Mouse (Mus musculus) kidney, postnatal 0 days (tissue): Measurements from ENCODE around the gene Spns1. TPM values are rescaled to one million over a fixed set of nuclear protein-coding genes. Genes with fewer than 3 reads are reported as not detected.

Experiments used
- ATAC-seq: fragments of 200-750 bp; cut with Nextera tagmentation; replicated peaks from 2 replicates; pipeline ENCODE4 v1.8.0; 2017; ENCODE audit warnings: low read depth, moderate number of reproducible peaks, moderate TSS enrichment, moderate library complexity; ENCODE audit not compliant: low FRiP score
- DNase-seq: peaks from one replicate; pipeline ENCODE4 v3.0.0-alpha.2; 2016; ENCODE audit warnings: low spot score
- H3K27ac ChIP-seq: fragments of 300-500 bp; sonication (generic); 2 replicates; pipeline ENCODE4 v1.5.1; 2014; ENCODE audit warnings: mild to moderate bottlenecking
- H3K27me3 ChIP-seq: fragments of 300-500 bp; sonication (generic); 2 replicates; pipeline ENCODE4 v1.6.1; 2014; ENCODE audit warnings: low read length, mixed read lengths; ENCODE audit not compliant: insufficient read depth
- H3K36me3 ChIP-seq: fragments of 300-500 bp; sonication (generic); 2 replicates; pipeline ENCODE4 v1.6.1; 2014; ENCODE audit warnings: low read length, mixed read lengths; ENCODE audit not compliant: insufficient read depth
- H3K4me1 ChIP-seq: fragments of 300-500 bp; sonication (generic); replicated peaks from 2 replicates; pipeline ENCODE4 v1.6.1; 2014; ENCODE audit warnings: antibody characterized with exemption, low read length, mixed read lengths; ENCODE audit not compliant: insufficient read depth
- H3K4me2 ChIP-seq: fragments of 300-500 bp; sonication (generic); 2 replicates; pipeline ENCODE4 v1.6.1; 2014; ENCODE audit warnings: mild to moderate bottlenecking, low read length, moderate library complexity, mixed read lengths
- H3K4me3 ChIP-seq: fragments of 300-500 bp; sonication (generic); replicated peaks from 2 replicates; pipeline ENCODE4 v1.5.1; 2014; ENCODE audit warnings: low read depth, low read length
- H3K9ac ChIP-seq: fragments of 300-500 bp; sonication (generic); 2 replicates; pipeline ENCODE4 v1.6.1; 2014; ENCODE audit warnings: low read depth, low read length
- H3K9me3 ChIP-seq: fragments of 300-500 bp; sonication (generic); replicated peaks from 2 replicates; pipeline ENCODE4 v1.6.1; 2016; ENCODE audit warnings: low read length, inconsistent platforms, mixed read lengths
- CTCF ChIP-seq: IDR thresholded peaks from 2 replicates; pipeline ENCODE4 v1.5.1; 2016; ENCODE audit warnings: antibody characterized with exemption, low read depth, mild to moderate bottlenecking, moderate library complexity
- WGBS: fragments of 180-500 bp; shearing (Covaris S2); extraction: QIAGEN DNeasy Blood & Tissue Kit; methylation state at CpG from one replicate; pipeline ENCODE4 v1.1.7; 2014; 5-methylcytosine and 5-hydroxymethylcytosine counted together
- polyA plus RNA-seq: library from polyadenylated mRNA; unstranded; fragments of >200 nt; fragmentation: Nextera tagmentation; extraction: Ambion mirVana; gene quantifications from 2 replicates; pipeline ENCODE4 v1.2.1, GENCODE M21; 2015

Spns1 gene
- polyA plus RNA-seq, 1 experiment from 2014 or later, result 57.6 TPM

DNA sequence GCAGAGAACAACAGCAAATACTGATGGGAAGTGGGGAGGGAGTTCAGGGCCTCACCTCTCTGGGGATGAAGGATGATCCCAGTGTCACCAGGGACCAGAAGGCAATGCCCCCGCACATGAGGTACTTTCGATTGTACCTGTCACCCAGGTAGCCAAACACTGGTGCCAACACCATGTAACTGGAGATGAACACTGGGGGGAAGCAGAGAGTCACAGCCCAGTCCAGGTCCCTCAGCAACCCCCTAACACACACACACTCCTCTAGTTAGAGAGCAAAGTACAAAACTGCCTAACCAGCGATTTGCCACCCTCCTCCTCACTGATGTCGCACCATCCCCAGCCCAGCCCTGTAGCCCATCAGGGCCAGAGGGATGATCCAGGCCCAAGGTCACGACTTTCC is 2.2 kb downstream of the Spns1 start:
- TF ChIP-seq CTCF, result peak; percentile 37; the same call in 1 of the 2 replicates
- DNase-seq, result no peak
- Histone ChIP-seq H3K27me3 (no peaks in the 10 kb centered on the region), H3K27ac (no peak overlapping the region), H3K9me3 (no peaks in the 10 kb centered on the region), H3K4me1 (peaks cover 8% of the 10 kb centered on the region; the same call in 1 of the 2 replicates), H3K4me2 (no peak overlapping the region), H3K9ac (no peak overlapping the region), H3K4me3 (no peak overlapping the region), H3K36me3 (peaks cover 22% of the 10 kb centered on the region; the same call in 1 of the 2 replicates)
- 83% methylated on average over 5 of the region's 5 CpGs for WGBS
- no peak for ATAC-seq

- H3K27ac ChIP-seq, result no peak overlapping the region
- H3K36me3 ChIP-seq, result peaks cover 27% of the 10 kb centered on the region; the same call in 1 of the 2 replicates
- no peak overlapping the region for H3K4me3 ChIP-seq
- no peak overlapping the region for H3K9ac ChIP-seq
- H3K4me1 ChIP-seq, result peaks cover 8% of the 10 kb centered on the region; the same call in 1 of the 2 replicates
- no peaks in the 10 kb centered on the region for H3K9me3 ChIP-seq
- no peak for DNase-seq
- no peak for TF ChIP-seq CTCF
- no peak overlapping the region for H3K4me2 ChIP-seq
- H3K27me3 ChIP-seq, result no peaks in the 10 kb centered on the region
- 72% methylated on average over 6 of the region's 6 CpGs for WGBS
- no peak for ATAC-seq
Measured at GRCm38 (mm10) chr7:126374526-126374925, 2.7 kb downstream of the Spns1 start.

DNA sequence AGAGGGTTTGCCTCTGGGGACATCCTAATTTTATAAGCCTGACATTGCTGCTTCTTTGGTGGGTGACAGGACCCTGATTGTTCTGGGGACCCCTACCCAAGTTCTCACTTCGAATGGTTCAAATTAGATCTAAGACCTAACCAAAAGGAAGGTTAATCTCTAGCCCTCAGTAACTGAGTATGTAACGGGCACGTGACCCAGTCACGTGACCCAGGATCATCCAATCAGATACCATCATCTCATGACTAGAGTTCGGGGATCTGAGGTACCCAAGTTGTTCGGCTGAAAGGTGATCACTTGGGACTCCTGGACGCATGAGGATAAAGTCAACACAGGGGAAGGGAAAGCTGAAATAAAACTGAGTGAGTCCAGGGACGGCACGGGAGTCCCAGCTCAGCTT is 4.2 kb downstream of the Spns1 start:
- DNase-seq (no peak), ATAC-seq (no peak)
- no peak overlapping the region for H3K9ac ChIP-seq
- H3K9me3 ChIP-seq, result no peaks in the 10 kb centered on the region
- peaks cover 27% of the 10 kb centered on the region; the same call in 1 of the 2 replicates for H3K36me3 ChIP-seq
- H3K4me2 ChIP-seq, result no peak overlapping the region
- 83% methylated on average over 9 of the region's 9 CpGs for WGBS
- H3K4me1 ChIP-seq, result peaks cover 8% of the 10 kb centered on the region; the same call in 1 of the 2 replicates
- H3K4me3 ChIP-seq, result no peak overlapping the region
- no peak overlapping the region for H3K27ac ChIP-seq
- no peak for TF ChIP-seq CTCF
- no peaks in the 10 kb centered on the region for H3K27me3 ChIP-seq

DNA sequence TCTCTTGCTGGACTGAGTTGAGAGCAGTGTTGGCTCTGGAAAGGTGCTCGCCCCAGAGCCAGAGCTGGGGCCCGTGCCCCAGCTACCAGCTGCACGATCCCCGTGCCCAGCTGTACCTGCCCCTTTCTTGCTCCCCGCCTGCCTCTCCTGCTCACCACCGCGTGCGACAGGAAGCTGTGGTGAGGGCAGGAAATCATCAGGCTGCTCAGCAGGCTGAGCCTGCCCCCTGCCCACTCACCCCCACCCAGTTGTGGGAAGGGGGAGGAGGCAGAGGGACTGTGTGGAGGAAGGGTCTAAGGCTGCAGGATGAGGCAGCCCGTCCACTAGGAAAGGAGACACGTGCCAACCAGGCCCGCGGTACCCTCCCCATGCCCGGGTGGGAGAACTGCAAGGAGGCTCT is 7.9 kb downstream of the Spns1 start, which contains the start of gene Lat:
Gene Lat, minus strand, starts transcription at position 178 of the 400 bp plus-strand sequence.
- no peak for ATAC-seq
- no peak within 1 kb of the TSS for H3K4me2 ChIP-seq
- peaks cover 27% of the 10 kb centered on the region; the same call in 1 of the 2 replicates for H3K36me3 ChIP-seq

GRCm38 (mm10) chr7:126368367-126368766 is 8.9 kb downstream of the Spns1 start:
- Histone ChIP-seq H3K9me3 (no peaks in the 10 kb centered on the region), H3K27ac (no peak overlapping the region), H3K4me2 (no peak overlapping the region), H3K27me3 (no peaks in the 10 kb centered on the region), H3K4me3 (no peak overlapping the region), H3K4me1 (no peaks in the 10 kb centered on the region), H3K9ac (no peak overlapping the region), H3K36me3 (peaks cover 30% of the 10 kb centered on the region; the same call in 1 of the 2 replicates)
- DNase-seq (no peak), ATAC-seq (no peak)
- 89% methylated on average over 8 of the region's 8 CpGs for WGBS
- no peak for TF ChIP-seq CTCF

More for the DNA sequence above, 7.9 kb downstream of the Spns1 start, which contains the start of gene Lat:
- no peak for TF ChIP-seq CTCF
- Histone ChIP-seq H3K9ac (no peak within 1 kb of the TSS), H3K4me3 (no peak within 1 kb of the TSS), H3K9me3 (no peaks in the 10 kb centered on the region), H3K27me3 (no peaks in the 10 kb centered on the region), H3K27ac (no peak within 1 kb of the TSS), H3K4me1 (no peaks in the 10 kb centered on the region)
- no peak for DNase-seq
- 74% methylated on average over 13 of the region's 13 CpGs for WGBS

GRCm38 (mm10) chr7:126367636-126368035 is 9.6 kb downstream of the Spns1 start:
- 81% methylated on average over 10 of the region's 10 CpGs for WGBS
- no peak overlapping the region for H3K27ac ChIP-seq
- ATAC-seq (no peak), DNase-seq (no peak)
- H3K27me3 ChIP-seq, result no peaks in the 10 kb centered on the region
- no peak overlapping the region for H3K4me3 ChIP-seq
- TF ChIP-seq CTCF, result no peak
- H3K9me3 ChIP-seq, result no peaks in the 10 kb centered on the region
- H3K36me3 ChIP-seq, result peaks cover 27% of the 10 kb centered on the region; the same call in 1 of the 2 replicates
- H3K4me1 ChIP-seq, result no peaks in the 10 kb centered on the region
- H3K4me2 ChIP-seq, result no peak overlapping the region
- no peak overlapping the region for H3K9ac ChIP-seq

DNA sequence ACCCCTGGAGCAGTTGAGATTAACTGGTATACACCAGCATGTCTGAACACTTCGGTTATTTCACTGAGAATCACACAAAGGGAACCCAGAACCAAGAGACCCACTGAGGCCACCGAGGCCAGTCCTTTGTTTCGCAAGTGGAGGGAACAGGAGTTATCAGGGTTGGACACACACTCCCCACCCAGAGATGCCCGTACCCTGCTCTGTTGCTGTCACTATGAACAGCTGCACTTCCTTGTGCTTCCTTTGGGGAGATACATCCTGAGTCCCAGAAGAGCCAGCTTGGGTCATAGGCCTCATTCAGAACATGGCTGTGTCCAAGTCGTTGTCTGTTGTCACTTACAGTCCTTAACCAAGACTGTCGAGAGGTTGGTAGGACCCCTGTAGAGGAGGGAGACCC is 14.2 kb downstream of the Spns1 start:
- Histone ChIP-seq H3K4me3 (no peak overlapping the region), H3K9me3 (no peaks in the 10 kb centered on the region), H3K27ac (no peak overlapping the region), H3K27me3 (no peaks in the 10 kb centered on the region), H3K4me1 (no peaks in the 10 kb centered on the region), H3K9ac (no peak overlapping the region), H3K36me3 (0 out of 2 replicates have a peak, but pooled peaks cover 4% of the 10 kb centered on the region), H3K4me2 (no peak overlapping the region)
- ATAC-seq (no peak), DNase-seq (no peak)
- WGBS, result 82% methylated on average over 6 of the region's 6 CpGs
- no peak for TF ChIP-seq CTCF
